Mouse (Mus musculus) heart, embryonic 10.5 days (tissue): ENCODE measurements around the gene Insr. TPM values are rescaled to one million over a fixed set of nuclear protein-coding genes. Genes with fewer than 3 reads are reported as not detected.
"Not testable (repeated sequence)": the region's sequence is repeated elsewhere in the genome, so short reads cannot be mapped to it uniquely, and the experiment has no call there.

Source experiments
- DNase-seq: peaks from one replicate; pipeline ENCODE4 v3.0.0-alpha.2; 2017; ENCODE audit warnings: low spot score
- H3K27ac ChIP-seq: fragments of 300-500 bp; sonication (generic); 2 replicates; pipeline ENCODE4 v1.5.1; 2016; ENCODE audit warnings: mild to moderate bottlenecking
- H3K27me3 ChIP-seq: fragments of 300-500 bp; sonication (generic); 2 replicates; pipeline ENCODE4 v1.6.1; 2016; ENCODE audit warnings: mild to moderate bottlenecking; ENCODE audit not compliant: poor library complexity, insufficient read depth, severe bottlenecking
- H3K36me3 ChIP-seq: fragments of 300-500 bp; sonication (generic); 2 replicates; pipeline ENCODE4 v1.6.1; 2016; ENCODE audit warnings: mild to moderate bottlenecking, moderate library complexity
- H3K4me1 ChIP-seq: fragments of 300-500 bp; sonication (generic); 2 replicates; pipeline ENCODE4 v1.6.1; 2016; ENCODE audit warnings: mild to moderate bottlenecking
- H3K4me3 ChIP-seq: fragments of 300-500 bp; sonication (generic); 2 replicates; pipeline ENCODE4 v1.5.1; 2016; ENCODE audit warnings: mild to moderate bottlenecking, moderate library complexity
- H3K9me3 ChIP-seq: fragments of 300-500 bp; sonication (generic); 2 replicates; pipeline ENCODE4 v1.6.1; 2016; ENCODE audit warnings: mild to moderate bottlenecking, moderate library complexity
- whole genome bisulfite sequencing: fragments of 180-500 bp; shearing (Covaris S2); methylation state at CpG from one replicate; pipeline ENCODE4 v1.1.7; 2016; 5-methylcytosine and 5-hydroxymethylcytosine counted together
- microRNA-seq: library from miRNA; unstranded; fragments of <30 nt; microRNA quantifications from one replicate; pipeline ENCODE4, GENCODE M21; 2017
- polyA plus RNA-seq: library from polyadenylated mRNA; unstranded; fragments of >200 nt; fragmentation: Nextera tagmentation; extraction: Ambion mirVana; gene quantifications from 2 replicates; pipeline ENCODE4 v1.2.1, GENCODE M21; 2016

Insr gene
- polyA plus RNA-seq, 1 experiment from 2014 or later, result 34.3 TPM

- DNase-seq, H3K9me3 ChIP-seq, H3K4me3 ChIP-seq, H3K27me3 ChIP-seq, H3K4me1 ChIP-seq, H3K27ac ChIP-seq: not testable (repeated sequence)
- H3K36me3 ChIP-seq, result peaks cover 77% of the 10 kb centered on the region
Measured at GRCm38 (mm10) chr8:3194297-3194696, 85.1 kb downstream of the Insr start.

- Histone ChIP-seq H3K27me3 (no peaks in the 10 kb centered on the region), H3K4me3 (no peak overlapping the region), H3K9me3 (no peaks in the 10 kb centered on the region), H3K4me1 (no peaks in the 10 kb centered on the region), H3K27ac (no peak overlapping the region), H3K36me3 (peaks cover 83% of the 10 kb centered on the region)
- no peak for DNase-seq
Measured at GRCm38 (mm10) chr8:3191006-3191405, 88.4 kb downstream of the Insr start.

- DNase-seq, result peak; percentile 79
- WGBS, result 58% methylated on average over 1 of the region's 1 CpGs
- Histone ChIP-seq H3K4me1 (no peaks in the 10 kb centered on the region), H3K9me3 (no peaks in the 10 kb centered on the region), H3K27ac (peak overlapping the region; percentile 73), H3K36me3 (peaks cover 79% of the 10 kb centered on the region), H3K4me3 (no peak overlapping the region), H3K27me3 (no peaks in the 10 kb centered on the region)
Measured at GRCm38 (mm10) chr8:3187456-3187855, 92.0 kb downstream of the Insr start.

GRCm38 (mm10) chr8:3179930-3180329 lies 99.5 kb downstream of the Insr start:
- Histone ChIP-seq H3K4me3 (no peak overlapping the region), H3K27me3 (no peaks in the 10 kb centered on the region), H3K36me3 (peaks cover 48% of the 10 kb centered on the region), H3K4me1 (no peaks in the 10 kb centered on the region), H3K27ac (no peak overlapping the region), H3K9me3 (no peaks in the 10 kb centered on the region)
- 73% methylated on average over 1 of the region's 1 CpGs for WGBS
- DNase-seq, result no peak

GRCm38 (mm10) chr8:3177440-3177839 lies 102.0 kb downstream of the Insr start:
- Histone ChIP-seq H3K36me3 (peaks cover 48% of the 10 kb centered on the region), H3K4me3 (no peak overlapping the region), H3K9me3 (no peaks in the 10 kb centered on the region), H3K27ac (no peak overlapping the region), H3K27me3 (no peaks in the 10 kb centered on the region), H3K4me1 (no peaks in the 10 kb centered on the region)
- 92% methylated on average over 4 of the region's 4 CpGs for WGBS
- no peak for DNase-seq

GRCm38 (mm10) chr8:3172246-3172645 lies 107.2 kb downstream of the Insr start:
- no peak for DNase-seq

GRCm38 (mm10) chr8:3146506-3146905 lies 132.9 kb downstream of the Insr start:
- no peak overlapping the region for H3K4me3 ChIP-seq
- 75% methylated on average over 1 of the region's 1 CpGs for WGBS
- H3K9me3 ChIP-seq, result no peaks in the 10 kb centered on the region
- no peaks in the 10 kb centered on the region for H3K27me3 ChIP-seq
- H3K36me3 ChIP-seq, result no peaks in the 10 kb centered on the region
- H3K27ac ChIP-seq, result no peak overlapping the region
- no peaks in the 10 kb centered on the region for H3K4me1 ChIP-seq
- no peak for DNase-seq

More at GRCm38 (mm10) chr8:3172246-3172645, 107.2 kb downstream of the Insr start:
- H3K9me3 ChIP-seq, result no peaks in the 10 kb centered on the region
- H3K4me1 ChIP-seq, result no peaks in the 10 kb centered on the region
- H3K27ac ChIP-seq, result no peak overlapping the region
- no peak overlapping the region for H3K4me3 ChIP-seq
- H3K36me3 ChIP-seq, result peaks cover 79% of the 10 kb centered on the region
- WGBS, result 77% methylated on average over 1 of the region's 1 CpGs
- no peaks in the 10 kb centered on the region for H3K27me3 ChIP-seq

GRCm38 (mm10) chr8:3100416-3100815 lies 179.0 kb downstream of the Insr start:
- not testable (repeated sequence) for H3K27me3 ChIP-seq, H3K36me3 ChIP-seq, H3K27ac ChIP-seq, DNase-seq, H3K9me3 ChIP-seq, H3K4me1 ChIP-seq, H3K4me3 ChIP-seq
- WGBS, result 79% methylated on average over 5 of the region's 5 CpGs

Small RNAs within 50 kb of the gene (microRNA-seq; reads per million reads assigned to microRNA genes)
- not detected for gene Gm25775

Other genes with a start within 250 kb of the Insr start
- gene A430078G23Rik, start 73.8 kb upstream of the Insr start, polyA plus RNA-seq, result 0.24 TPM in 1 of 2 replicates, not detected in the other
- gene Arhgef18, start 113.4 kb upstream of the Insr start, polyA plus RNA-seq, result 7.2 and 8.0 TPM in 2 replicates
- gene Pex11g, start 188.1 kb upstream of the Insr start, polyA plus RNA-seq, result 6.4 and 6.7 TPM in 2 replicates
- not detected in 2 replicates for gene Tex45, start 191.2 kb upstream of the Insr start, polyA plus RNA-seq
- 35.0 and 41.7 TPM in 2 replicates for gene Zfp358, start 213.5 kb upstream of the Insr start, polyA plus RNA-seq
- 55.2 and 60.1 TPM in 2 replicates for gene Mcoln1, start 220.8 kb upstream of the Insr start, polyA plus RNA-seq
- 18.3 and 19.7 TPM in 2 replicates for gene Pnpla6, start 235.8 kb upstream of the Insr start, polyA plus RNA-seq